Mouse (Mus musculus) mouse trophoblast stem cell (cell line): ENCODE measurements around the gene Igdcc4.
"Not testable (repeated sequence)": the region's sequence is repeated elsewhere in the genome, so short reads cannot be mapped to it uniquely, and the experiment has no call there.

Experiments used
- in situ Hi-C, 2 experiments: fragments of 300-500 bp; cut with MseI, MboI; formaldehyde crosslinking; loops; 2 replicates in 1 of 2; 3 replicates in 1 of 2; pipeline ENCODE4 v1.15.1; 2025

Gene Igdcc4

GRCm38 (mm10) chr9:65100991-65101685 lies at the start of gene Igdcc4:
Gene Igdcc4, plus strand, starts transcription at chr9:65101486.
- in situ Hi-C loops = no loop called here

- in situ Hi-C loops = no loop called here
Measured at GRCm38 (mm10) chr9:65064251-65064650, 37.0 kb upstream of the Igdcc4 start.

- in situ Hi-C loops = no loop called here
Measured at GRCm38 (mm10) chr9:65070587-65070986, 30.7 kb upstream of the Igdcc4 start.

GRCm38 (mm10) chr9:65073555-65073954 lies 27.7 kb upstream of the Igdcc4 start:
- in situ Hi-C loops = no loop called here

- in situ Hi-C loops = no loop called here
Measured at GRCm38 (mm10) chr9:65074251-65074650, 27.0 kb upstream of the Igdcc4 start.

GRCm38 (mm10) chr9:65074855-65075493 lies 26.3 kb upstream of the Igdcc4 start:
- in situ Hi-C loops = no loop called here

- in situ Hi-C loops = no loop called here
Measured at GRCm38 (mm10) chr9:65077536-65077935, 23.8 kb upstream of the Igdcc4 start.

- in situ Hi-C loops = not testable (repeated sequence)
Measured at GRCm38 (mm10) chr9:65080141-65080540, 21.1 kb upstream of the Igdcc4 start.

- in situ Hi-C loops = no loop called here
Measured at GRCm38 (mm10) chr9:65083075-65083765, 18.1 kb upstream of the Igdcc4 start.

GRCm38 (mm10) chr9:65084198-65084807 lies 17.0 kb upstream of the Igdcc4 start:
- in situ Hi-C loops = no loop called here

GRCm38 (mm10) chr9:65085270-65085669 lies 16.0 kb upstream of the Igdcc4 start:
- in situ Hi-C loops = no loop called here

- in situ Hi-C loops = no loop called here
Measured at GRCm38 (mm10) chr9:65086801-65087200, 14.5 kb upstream of the Igdcc4 start.

GRCm38 (mm10) chr9:65087490-65087889 lies 13.8 kb upstream of the Igdcc4 start:
- in situ Hi-C loops = no loop called here

GRCm38 (mm10) chr9:65094237-65094636 lies 7.0 kb upstream of the Igdcc4 start:
- in situ Hi-C loops = no loop called here

- in situ Hi-C loops = no loop called here
Measured at GRCm38 (mm10) chr9:65101686-65102376, 545 bp downstream of the Igdcc4 start.

- in situ Hi-C loops = no loop called here
Measured at GRCm38 (mm10) chr9:65102377-65103172, 1.3 kb downstream of the Igdcc4 start.

- in situ Hi-C loops = no loop called here
Measured at GRCm38 (mm10) chr9:65103173-65103752, 2.0 kb downstream of the Igdcc4 start.

- in situ Hi-C loops = no loop called here
Measured at GRCm38 (mm10) chr9:65106821-65107220, 5.5 kb downstream of the Igdcc4 start.

- in situ Hi-C loops = no loop called here
Measured at GRCm38 (mm10) chr9:65107893-65108292, 6.6 kb downstream of the Igdcc4 start.
